In the genomic region with DNA sequence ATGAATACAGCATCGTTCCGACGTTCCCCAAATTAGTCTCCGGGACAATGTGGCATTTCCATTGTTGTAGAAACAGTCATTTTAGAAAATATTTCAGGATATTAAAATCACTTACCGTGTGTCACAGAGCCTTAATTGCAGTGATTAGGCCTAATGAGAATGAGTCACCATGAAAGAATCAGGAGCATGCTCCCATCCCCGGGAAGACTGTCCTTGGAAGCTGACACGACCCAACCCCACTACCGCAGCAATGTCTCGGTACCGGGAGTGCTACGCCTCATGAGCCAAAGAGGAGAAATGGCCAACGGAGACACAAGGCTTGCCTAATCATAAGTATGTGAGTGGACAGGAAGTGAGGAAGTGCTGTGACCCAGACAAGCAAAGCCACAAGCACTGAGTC, we compare ENCODE assay signal across 24 mouse cellular contexts.
A peak's percentile ranks its signal among the peaks of the same experiment; 100 is the strongest.
DNase-seq lines count a peak whose midpoint lies in the region; ATAC-seq lines count a peak whose summit lies in the region.
"Had no signal": no experiment of that assay in that cellular context is flagged by ENCODE, and none has a peak within 500 bp of the region (broad histone marks: within the 10 kb centered on the region; RNA-seq: fewer than 3 reads in every experiment).

No protein-coding gene starts in this region.

- no peak for ATAC-seq in megakaryocyte, adult 5-6 weeks (ENCODE audit: poor library complexity, severe bottlenecking)
- ATAC-seq: activated CD4-positive, CD25-positive, alpha-beta regulatory T cell, adult 4 months; CD4-positive, CD25-positive, alpha-beta regulatory T cell, adult 4 months; Patski had no signal

- no peaks in the 10 kb centered on the region for H3K4me1 ChIP-seq in megakaryocyte, embryonic 14.5 days

- DNase-seq in heart, adult 11 months: peak; percentile 45
- no peak for DNase-seq in heart, adult 18-20 months
- peak; percentile 91 for DNase-seq in Muller cell, postnatal 12 days (ENCODE audit: inconsistent ontology term)
- DNase-seq in brain, adult 2 months (ENCODE audit: low read depth, low spot score): peak; percentile 21
- no peak for DNase-seq in retina, postnatal 1 day
- DNase-seq in left cerebral cortex, postnatal 36 days (ENCODE audit: low spot score in 2 of 2): no peak
- DNase-seq: adrenal gland, adult 2 months; adrenal gland, adult 8-10 months; adrenal gland, postnatal 10 days; adrenal gland, postnatal 14 days; adrenal gland, postnatal 25 days; adrenal gland, postnatal 36 days; B cell, adult 2 months; cerebellum, adult 11 months; cerebellum, adult 11-12 months; cerebellum, adult 18-20 months; cerebellum, adult 2 months had no signal

- peaks cover 68% of the 10 kb centered on the region for H3K9me3 ChIP-seq in megakaryocyte, embryonic 14.5 days

- intact Hi-C loops in left cerebral cortex, postnatal 36 days (cut with DNase I): no loop called here

- no peaks in the 10 kb centered on the region for H3K36me3 ChIP-seq in megakaryocyte, embryonic 14.5 days (replicated peaks; ENCODE audit: low read length)
- H3K36me3 ChIP-seq: G1E had no signal

- H3K27me3 ChIP-seq in megakaryocyte, embryonic 14.5 days (replicated peaks): no peaks in the 10 kb centered on the region
- H3K27me3 ChIP-seq: CH12.LX had no signal

- peak overlapping the region; percentile 15 for H3K4me3 ChIP-seq in megakaryocyte, embryonic 14.5 days (replicated peaks)

Comparison
In these comparisons a context has a peak if more than half of its experiments do, and no peak if none do; other contexts are left out.
1. DNase-seq: peak in heart, adult 11 months (single experiment), Muller cell, postnatal 12 days (single experiment) and brain, adult 2 months (single experiment); none in heart, adult 18-20 months (0 of 2), retina, postnatal 1 day (single experiment) and left cerebral cortex, postnatal 36 days (0 of 2).